Mouse (Mus musculus): ENCODE measurements around the gene Il17rc.

DNA sequence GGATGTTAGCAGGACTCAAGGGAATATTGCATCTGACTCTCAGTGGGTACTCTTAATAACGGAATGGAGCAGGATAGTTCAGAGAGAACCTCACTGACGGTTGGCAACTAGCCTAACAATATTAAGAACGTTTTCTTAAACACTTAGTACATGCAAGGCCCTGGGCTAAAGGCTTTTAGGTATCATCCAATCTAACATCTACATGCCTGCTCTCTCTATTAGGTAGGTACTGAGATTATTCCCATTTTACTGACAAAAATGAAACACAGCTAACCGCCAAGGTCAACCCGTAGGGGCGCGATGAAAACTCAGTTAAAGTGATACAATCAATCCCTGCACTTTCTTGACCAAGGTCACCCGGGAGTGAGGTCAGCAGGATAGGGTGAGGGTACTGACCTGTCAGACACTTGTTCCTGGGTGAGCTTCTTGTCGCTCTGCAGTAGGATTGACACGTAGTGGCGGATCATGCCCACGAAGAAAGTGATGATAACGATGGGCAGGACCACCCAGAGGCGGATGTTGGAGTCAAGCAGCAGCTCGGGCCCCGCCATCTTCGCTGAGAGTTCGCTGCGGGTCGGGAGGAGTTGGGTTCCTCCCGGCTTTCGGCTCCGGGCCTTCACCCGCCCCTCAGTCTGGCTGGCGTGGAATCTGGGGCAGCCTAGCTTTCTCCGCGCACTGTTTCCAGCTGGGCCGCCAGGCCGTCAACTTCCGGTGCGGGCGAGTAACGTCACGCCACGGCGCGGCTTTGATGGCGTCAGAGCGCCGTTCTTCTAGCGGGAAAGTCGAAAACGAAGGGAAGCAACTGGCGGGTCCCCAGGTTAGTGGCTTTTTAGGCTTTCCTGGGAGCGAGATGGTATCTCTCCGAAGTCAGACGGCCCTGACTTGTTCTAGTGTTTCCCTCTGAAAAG is 60.0 kb downstream of the Il17rc start, which contains the start of the genes Emc3 and Fancd2:
- TF ChIP-seq CTCF (IDR thresholded peaks at IDR 0.05; ENCODE audit: low read depth) (0 out of 2 replicates have a peak, but pooled peaks have one; percentile 5), EP300 (IDR thresholded peaks at IDR 0.05; ENCODE audit: low read depth) (peak; percentile 63; the same call in 1 of the 2 replicates)
